Mouse (Mus musculus): ENCODE results near the gene Fkbp7. TPM values are rescaled to one million over a fixed set of nuclear protein-coding genes. Genes with fewer than 3 reads are reported as not detected.

The Fkbp7 gene
- polyA plus RNA-seq, 1 experiment from 2014 or later, result 151 TPM

DNA sequence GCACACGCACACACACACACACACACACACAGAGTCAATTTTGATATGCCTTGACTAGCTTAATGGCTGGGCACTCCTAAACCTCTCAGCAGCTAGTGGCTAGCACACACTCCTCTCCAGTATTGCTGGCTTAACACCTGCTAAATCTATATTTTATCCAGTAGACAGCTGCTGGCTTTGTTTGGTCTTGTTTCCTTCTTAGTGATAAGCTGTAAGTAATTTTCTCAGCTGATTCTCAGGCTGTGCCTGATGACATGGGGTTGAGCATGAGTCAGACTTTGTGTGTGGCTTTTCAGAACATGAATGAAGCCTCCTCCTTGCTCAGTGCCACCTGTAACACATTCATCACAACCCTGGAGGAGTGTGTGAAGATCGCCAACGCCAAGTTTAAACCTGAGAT lies 14.1 kb upstream of the Fkbp7 start:
- Histone ChIP-seq H3K9me3 (no peaks in the 10 kb centered on the region), H3K4me2 (no peak overlapping the region), H3K4me3 (no peak overlapping the region), H3K4me1 (no peaks in the 10 kb centered on the region), H3K36me3 (peaks cover 83% of the 10 kb centered on the region), H3K27me3 (no peaks in the 10 kb centered on the region), H3K27ac (no peak overlapping the region), H3K9ac (no peak overlapping the region)
- ATAC-seq (ENCODE audit: insufficient number of reproducible peaks, low FRiP score, low TSS enrichment, low read depth), result no peak
- WGBS, result 84% methylated on average over 3 of the region's 3 CpGs

DNA sequence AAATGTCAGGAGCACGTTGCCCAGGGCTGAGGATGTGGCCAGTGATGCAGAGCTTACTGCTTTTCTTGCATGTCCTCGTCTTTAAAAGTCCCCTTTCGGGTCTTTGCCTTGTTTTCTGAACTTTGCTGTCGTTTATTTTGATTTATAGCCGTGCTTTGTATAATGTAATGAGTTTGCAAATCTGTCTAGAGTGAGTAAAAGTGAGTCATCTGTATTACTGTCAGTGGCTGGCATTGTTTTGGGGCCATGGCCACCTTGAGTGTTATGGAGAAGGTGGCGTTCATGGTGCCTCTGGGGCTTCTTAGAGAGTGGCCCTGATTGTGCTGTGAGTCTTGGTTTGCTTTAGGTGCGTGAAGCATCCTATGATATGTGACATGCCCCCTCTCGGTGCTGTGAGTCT lies 9.4 kb upstream of the Fkbp7 start:
- Histone ChIP-seq H3K4me3 (no peak overlapping the region), H3K9me3 (no peaks in the 10 kb centered on the region), H3K9ac (no peak overlapping the region), H3K4me1 (no peaks in the 10 kb centered on the region), H3K27me3 (no peaks in the 10 kb centered on the region), H3K4me2 (no peak overlapping the region), H3K27ac (no peak overlapping the region), H3K36me3 (peaks cover 66% of the 10 kb centered on the region)
- no peak for ATAC-seq (ENCODE audit: insufficient number of reproducible peaks, low FRiP score, low TSS enrichment, low read depth)
- WGBS, result 91% methylated on average over 8 of the region's 8 CpGs

DNA sequence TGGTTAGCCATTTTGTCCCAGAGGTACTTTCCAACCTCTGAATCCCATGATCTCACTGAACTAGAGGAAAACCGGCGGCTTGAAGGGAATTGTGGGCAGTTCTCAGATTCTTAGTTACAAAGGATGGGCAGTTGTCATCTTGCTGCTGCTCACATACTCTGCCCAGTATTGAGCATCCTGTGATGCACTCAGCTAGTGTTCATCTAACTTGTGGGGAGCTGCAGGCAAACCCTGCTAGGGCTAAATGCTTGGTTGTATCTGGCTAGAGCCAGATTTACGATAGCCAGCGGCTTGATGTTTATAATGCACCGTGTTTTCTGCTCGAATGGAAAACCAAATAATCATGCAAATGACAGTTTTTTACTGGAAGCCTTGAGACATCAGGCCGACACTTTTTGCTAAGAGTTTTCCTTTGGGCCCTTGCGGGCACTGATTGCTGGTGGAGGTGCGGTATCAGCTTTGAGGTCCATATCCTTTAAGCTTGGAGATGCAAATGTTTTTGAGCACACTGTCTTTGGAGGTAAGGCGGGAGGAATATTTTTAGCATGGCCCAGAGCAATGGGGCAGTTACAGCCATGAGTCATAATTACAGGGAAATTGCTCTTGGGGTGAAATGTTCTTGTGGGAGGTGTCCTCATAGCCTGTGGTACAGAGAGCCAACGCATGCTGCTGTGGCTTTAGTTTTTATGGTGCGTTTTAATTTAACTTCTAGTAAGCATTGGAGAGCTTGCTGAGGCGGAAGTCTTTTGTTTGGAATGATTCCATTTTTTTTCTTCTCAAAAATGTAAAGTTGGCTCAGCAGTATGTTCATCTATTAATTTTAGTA lies 3.7 kb upstream of the Fkbp7 start:
- H3K27ac ChIP-seq, result no peak overlapping the region
- peaks cover 21% of the 10 kb centered on the region for H3K4me1 ChIP-seq
- peak overlapping the region; percentile 49 for H3K4me2 ChIP-seq
- H3K36me3 ChIP-seq, result peaks cover 13% of the 10 kb centered on the region
- no peak for ATAC-seq (ENCODE audit: insufficient number of reproducible peaks, low FRiP score, low TSS enrichment, low read depth)
- peak overlapping the region; percentile 77 for H3K4me3 ChIP-seq
- H3K9me3 ChIP-seq, result no peaks in the 10 kb centered on the region
- H3K27me3 ChIP-seq, result no peaks in the 10 kb centered on the region
- 35% methylated on average over 13 of the region's 13 CpGs for whole genome bisulfite sequencing
- H3K9ac ChIP-seq, result 0 out of 2 replicates have a peak overlapping the region, but pooled peaks have one; percentile 17

DNA sequence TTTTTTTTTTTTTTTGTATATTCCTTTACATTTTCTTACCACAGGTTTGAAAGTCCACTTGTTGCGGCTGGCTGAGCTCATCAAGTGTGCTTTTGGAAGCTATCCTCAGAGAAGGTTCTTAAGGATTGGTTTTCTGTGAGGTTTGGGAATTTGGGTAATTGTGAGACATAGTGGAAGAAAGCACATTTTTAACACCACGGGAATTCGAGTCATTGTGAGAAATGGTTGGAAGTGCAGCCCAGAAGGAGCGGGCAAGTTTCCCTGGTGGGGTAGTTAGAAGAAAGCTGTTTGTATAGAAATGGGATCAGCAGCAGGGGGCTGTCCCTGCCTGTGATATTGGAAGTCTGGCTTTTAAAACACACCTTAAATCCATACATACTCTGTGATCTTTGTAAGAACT lies 3.0 kb upstream of the Fkbp7 start:
- Histone ChIP-seq H3K4me3 (peak overlapping the region; percentile 77), H3K27me3 (no peaks in the 10 kb centered on the region), H3K9me3 (no peaks in the 10 kb centered on the region), H3K4me1 (peaks cover 22% of the 10 kb centered on the region), H3K4me2 (peak overlapping the region; percentile 49), H3K36me3 (peaks cover 10% of the 10 kb centered on the region), H3K27ac (no peak overlapping the region), H3K9ac (0 out of 2 replicates have a peak overlapping the region, but pooled peaks have one; percentile 17)
- ATAC-seq (ENCODE audit: insufficient number of reproducible peaks, low FRiP score, low TSS enrichment, low read depth), result no peak
- WGBS, result 13% methylated on average over 4 of the region's 4 CpGs

DNA sequence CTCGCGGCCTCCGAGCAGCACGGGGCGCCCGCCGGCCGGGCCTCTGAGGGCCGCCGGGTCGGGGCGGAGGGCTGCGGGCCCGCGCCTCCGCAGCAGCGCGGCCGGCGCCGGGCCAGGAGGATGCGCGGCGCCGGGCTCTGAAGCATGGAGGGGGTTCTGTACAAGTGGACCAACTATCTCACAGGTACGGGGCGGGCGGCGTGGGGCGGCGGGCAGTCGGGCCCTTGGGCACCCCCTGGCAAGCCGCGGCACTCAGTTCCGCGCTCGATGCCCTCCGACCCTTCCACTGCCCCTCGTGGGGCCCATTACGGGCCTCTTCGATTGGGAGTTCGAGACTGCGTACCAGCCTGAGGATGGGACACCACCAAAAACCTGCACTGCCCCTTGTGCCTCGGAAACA lies 2.5 kb upstream of the Fkbp7 start:
- Histone ChIP-seq H3K4me3 (peak overlapping the region; percentile 77), H3K27ac (peak overlapping the region; percentile 89), H3K27me3 (no peaks in the 10 kb centered on the region), H3K4me1 (peaks cover 22% of the 10 kb centered on the region), H3K9ac (peak overlapping the region; percentile 77), H3K9me3 (no peaks in the 10 kb centered on the region), H3K36me3 (peaks cover 6% of the 10 kb centered on the region), H3K4me2 (peak overlapping the region; percentile 49)
- under 1% methylated on average over 44 of the region's 44 CpGs for WGBS
- ATAC-seq (ENCODE audit: insufficient number of reproducible peaks, low FRiP score, low TSS enrichment, low read depth), result no peak

DNA sequence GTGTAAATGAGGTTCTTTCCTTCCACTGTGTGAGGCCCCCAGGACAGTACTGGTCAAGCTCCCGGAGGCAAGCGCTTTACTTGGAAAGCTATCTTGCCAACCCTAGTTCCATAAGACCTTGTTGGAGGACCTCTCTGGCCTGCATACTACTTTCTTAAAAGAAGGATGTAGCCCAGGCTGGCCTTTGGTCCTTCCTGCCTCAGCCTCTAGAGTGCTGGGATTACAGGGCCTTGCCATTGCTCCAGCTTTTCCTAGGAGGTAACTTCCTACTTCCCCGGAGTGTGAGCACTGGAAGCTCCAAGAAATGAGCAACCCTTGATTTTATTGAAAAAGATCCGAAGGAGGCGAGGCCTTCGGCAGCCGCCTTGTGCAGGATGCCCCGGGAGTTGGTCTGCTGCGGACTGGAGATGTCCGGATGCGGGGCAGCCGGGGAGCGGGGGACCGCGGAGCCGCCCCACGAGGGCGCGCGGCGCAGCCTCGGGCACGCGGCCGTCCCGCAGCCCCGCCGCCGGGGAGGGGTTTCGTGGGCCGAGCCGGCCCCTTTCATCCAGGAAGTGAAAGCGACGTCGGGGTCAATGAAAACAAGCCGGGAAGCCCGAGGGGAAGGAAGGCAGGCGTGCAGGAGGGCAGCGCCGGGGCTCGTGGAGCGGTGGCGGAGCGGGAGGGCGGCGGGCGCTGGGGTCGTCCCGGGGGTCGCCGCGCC lies 2.0 kb upstream of the Fkbp7 start, which contains the start of gene Plekha3:
Gene Plekha3 (plus strand): TSS at position 557 of the 703 bp plus-strand sequence.
- H3K27ac ChIP-seq, result peak within 1 kb of the TSS; percentile 89
- no peaks in the 10 kb centered on the region for H3K9me3 ChIP-seq
- ATAC-seq (ENCODE audit: insufficient number of reproducible peaks, low FRiP score, low TSS enrichment, low read depth), result peak; percentile 73
- H3K4me1 ChIP-seq, result peaks cover 22% of the 10 kb centered on the region
- H3K27me3 ChIP-seq, result no peaks in the 10 kb centered on the region
- 5% methylated on average over 44 of the region's 52 CpGs for WGBS
- H3K4me2 ChIP-seq, result peak within 1 kb of the TSS; percentile 49
- peak within 1 kb of the TSS; percentile 77 for H3K9ac ChIP-seq
- H3K36me3 ChIP-seq, result peaks cover 3% of the 10 kb centered on the region; the same call in 1 of the 2 replicates
- peak within 1 kb of the TSS; percentile 77 for H3K4me3 ChIP-seq

DNA sequence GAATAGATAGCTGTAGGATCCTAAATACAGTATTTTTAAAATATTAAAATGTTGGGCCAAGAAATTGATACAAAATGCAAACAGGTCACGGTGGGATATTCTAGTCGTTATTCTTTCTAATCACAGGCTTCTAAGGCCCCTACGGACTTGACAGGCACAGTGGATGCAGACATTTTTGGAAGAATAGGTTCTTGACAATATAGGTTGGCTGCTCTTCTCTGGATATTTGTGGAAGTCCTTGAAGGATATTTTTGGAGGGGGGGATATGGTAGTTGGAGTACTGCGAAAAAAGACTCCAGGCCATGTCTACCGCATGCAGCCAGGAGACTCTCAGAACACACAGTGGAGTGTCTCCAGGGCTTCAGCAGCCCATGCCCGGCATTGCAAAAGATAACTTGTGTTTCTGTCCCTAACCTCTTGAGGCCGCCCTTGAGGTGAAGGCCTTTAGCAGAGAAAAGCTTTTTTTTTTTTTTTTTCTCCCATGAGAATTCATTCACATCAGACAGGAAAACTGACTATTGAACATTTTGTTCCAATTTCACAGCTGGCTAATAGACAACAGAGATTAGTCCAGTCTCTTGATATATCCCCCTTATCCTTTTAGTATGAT lies 661 bp upstream of the Fkbp7 start:
- WGBS, result 46% methylated on average over 7 of the region's 7 CpGs
- no peak for ATAC-seq (ENCODE audit: insufficient number of reproducible peaks, low FRiP score, low TSS enrichment, low read depth)
- H3K4me3 ChIP-seq, result peak overlapping the region; percentile 42
- H3K27me3 ChIP-seq, result no peaks in the 10 kb centered on the region
- H3K4me1 ChIP-seq, result peaks cover 22% of the 10 kb centered on the region
- no peak overlapping the region for H3K9ac ChIP-seq
- peak overlapping the region; percentile 85 for H3K27ac ChIP-seq
- peak overlapping the region; percentile 51 for H3K4me2 ChIP-seq
- peaks cover 7% of the 10 kb centered on the region; the same call in 1 of the 2 replicates for H3K36me3 ChIP-seq
- no peaks in the 10 kb centered on the region for H3K9me3 ChIP-seq

DNA sequence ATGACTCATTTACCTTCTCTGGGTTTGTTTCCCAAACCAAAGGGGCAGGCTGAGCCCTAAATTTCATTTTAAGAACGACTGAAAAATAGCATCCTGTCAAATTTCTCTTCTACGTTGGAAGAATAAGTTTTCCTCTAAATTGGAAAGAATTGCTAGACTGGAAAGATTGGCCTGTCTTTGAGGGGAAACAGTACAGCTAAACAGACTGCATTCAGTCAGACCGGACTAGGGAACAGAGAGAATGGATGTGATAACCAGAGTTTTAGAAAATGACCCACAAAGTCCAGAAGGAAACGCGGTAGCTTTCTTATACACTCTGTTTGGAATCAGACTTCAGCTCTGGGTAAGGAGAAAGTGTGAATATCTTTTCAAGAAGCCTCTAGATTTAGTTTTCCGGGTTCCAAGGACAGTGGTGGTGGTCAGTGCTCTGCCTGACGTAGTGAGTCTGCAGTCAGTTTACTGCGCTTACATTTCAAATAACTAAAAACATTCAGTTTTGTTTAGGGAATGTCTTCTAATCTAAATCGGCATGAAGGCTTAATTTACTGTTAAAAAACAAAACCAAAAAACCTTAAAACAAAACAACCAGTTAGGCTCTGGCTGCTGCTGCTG lies 676 bp downstream of the Fkbp7 start:
- 16% methylated on average over 9 of the region's 9 CpGs for WGBS
- H3K27ac ChIP-seq, result peak overlapping the region; percentile 85
- no peak for ATAC-seq (ENCODE audit: insufficient number of reproducible peaks, low FRiP score, low TSS enrichment, low read depth)
- H3K4me2 ChIP-seq, result peak overlapping the region; percentile 51
- peaks cover 7% of the 10 kb centered on the region; the same call in 1 of the 2 replicates for H3K36me3 ChIP-seq
- peak overlapping the region; percentile 47 for H3K9ac ChIP-seq
- H3K9me3 ChIP-seq, result no peaks in the 10 kb centered on the region
- H3K4me1 ChIP-seq, result peaks cover 24% of the 10 kb centered on the region
- H3K4me3 ChIP-seq, result peak overlapping the region; percentile 42
- H3K27me3 ChIP-seq, result no peaks in the 10 kb centered on the region

DNA sequence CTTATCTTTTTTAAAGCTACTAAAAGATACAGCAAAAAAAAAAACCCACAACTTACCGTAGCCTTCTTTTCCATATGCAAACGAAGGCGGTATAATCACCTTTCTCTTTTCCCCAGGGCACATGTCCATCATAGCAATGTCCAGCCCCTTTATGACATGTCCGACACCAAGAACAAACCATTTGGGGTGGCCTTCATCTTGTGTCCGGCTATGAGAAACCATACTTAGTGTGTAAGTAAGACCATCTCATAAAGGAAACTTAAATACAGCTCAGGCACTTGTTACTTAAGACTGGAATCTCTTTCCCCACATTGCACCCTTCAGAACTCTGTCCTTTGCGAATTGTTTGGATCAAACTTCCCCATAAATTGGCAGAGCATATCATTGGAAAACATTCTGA lies 1.3 kb downstream of the Fkbp7 start:
- 0 out of 2 replicates have a peak overlapping the region, but pooled peaks have one; percentile 47 for H3K9ac ChIP-seq
- 76% methylated on average over 6 of the region's 6 CpGs for WGBS
- H3K4me2 ChIP-seq, result peak overlapping the region; percentile 51

DNA sequence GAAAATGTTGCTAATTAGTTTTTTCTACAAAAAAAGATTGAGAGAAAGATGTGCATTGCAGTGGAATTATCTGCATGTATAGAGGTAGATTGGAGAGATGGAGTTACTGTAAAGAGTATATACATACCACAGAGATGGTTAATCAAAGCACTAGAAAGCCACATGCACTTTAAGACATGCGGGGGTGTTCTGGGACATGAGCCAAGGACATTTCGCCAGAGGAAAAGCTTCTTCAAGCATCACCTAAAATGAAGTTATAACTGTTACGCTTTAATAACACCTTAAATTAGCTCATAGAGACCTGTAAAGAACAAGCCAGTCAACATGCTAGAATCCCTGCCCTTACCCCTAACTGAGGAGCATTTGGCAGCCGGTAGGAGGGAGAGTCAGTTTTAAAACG lies 5.7 kb downstream of the Fkbp7 start:
- no peaks in the 10 kb centered on the region for H3K9me3 ChIP-seq
- H3K4me1 ChIP-seq, result peaks cover 7% of the 10 kb centered on the region; the same call in 1 of the 2 replicates
- ATAC-seq (ENCODE audit: insufficient number of reproducible peaks, low FRiP score, low TSS enrichment, low read depth), result no peak
- H3K27ac ChIP-seq, result no peak overlapping the region
- 58% methylated on average over 5 of the region's 5 CpGs for WGBS
- no peak overlapping the region for H3K4me2 ChIP-seq
- peaks cover 29% of the 10 kb centered on the region for H3K36me3 ChIP-seq
- H3K4me3 ChIP-seq, result no peak overlapping the region
- no peaks in the 10 kb centered on the region for H3K27me3 ChIP-seq
- no peak overlapping the region for H3K9ac ChIP-seq

More for the DNA sequence above, 1.3 kb downstream of the Fkbp7 start:
- Histone ChIP-seq H3K27ac (0 out of 2 replicates have a peak overlapping the region, but pooled peaks have one; percentile 85), H3K27me3 (no peaks in the 10 kb centered on the region), H3K4me3 (peak overlapping the region; percentile 42), H3K9me3 (no peaks in the 10 kb centered on the region), H3K36me3 (peaks cover 7% of the 10 kb centered on the region; the same call in 1 of the 2 replicates), H3K4me1 (peaks cover 23% of the 10 kb centered on the region)
- no peak for ATAC-seq (ENCODE audit: insufficient number of reproducible peaks, low FRiP score, low TSS enrichment, low read depth)

DNA sequence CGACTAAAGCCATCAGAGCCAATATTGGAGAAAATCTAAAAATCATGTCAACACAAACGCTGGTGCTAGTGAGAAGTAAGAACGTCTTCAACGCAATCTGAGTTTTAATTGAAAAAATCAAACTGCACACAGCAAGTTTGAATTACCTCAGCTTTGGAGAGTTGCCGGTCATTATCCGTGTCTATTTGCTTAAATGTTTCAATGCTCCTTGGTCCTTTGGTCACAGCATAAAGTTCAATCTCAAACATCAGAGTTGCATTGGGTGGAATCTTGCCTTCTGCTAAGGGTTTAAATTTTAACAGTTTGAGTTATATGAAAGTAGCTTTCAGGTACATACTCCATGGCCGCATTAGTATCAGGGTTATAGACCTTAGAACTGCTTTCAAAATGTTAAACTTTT lies 7.4 kb downstream of the Fkbp7 start:
- WGBS, result 96% methylated on average over 7 of the region's 7 CpGs
- H3K36me3 ChIP-seq, result peaks cover 35% of the 10 kb centered on the region
- ATAC-seq (ENCODE audit: insufficient number of reproducible peaks, low FRiP score, low TSS enrichment, low read depth), result no peak
- H3K9ac ChIP-seq, result no peak overlapping the region
- H3K4me1 ChIP-seq, result 0 out of 2 replicates have a peak, but pooled peaks cover 3% of the 10 kb centered on the region
- no peak overlapping the region for H3K4me3 ChIP-seq
- H3K27me3 ChIP-seq, result no peaks in the 10 kb centered on the region
- no peak overlapping the region for H3K4me2 ChIP-seq
- H3K27ac ChIP-seq, result no peak overlapping the region
- no peaks in the 10 kb centered on the region for H3K9me3 ChIP-seq

All from limb, embryonic 15.5 days (tissue).